Mouse (Mus musculus) gastrocnemius, postnatal 10 days (tissue): ENCODE results near the gene Zic2. TPM values are rescaled to one million over a fixed set of nuclear protein-coding genes. Genes with fewer than 3 reads are reported as not detected.

Experiments used
- DNase-seq: peaks from one replicate; pipeline ENCODE4 v3.0.0; 2021; ENCODE audit warnings: mixed read lengths
- total RNA-seq, 2 experiments: library from RNA; stranded (reverse); gene quantifications; 2 replicates each; pipeline ENCODE4 v1.2.3; 2021

Gene Zic2
- total RNA-seq, 2 experiments from 2014 or later, result not detected

- no peak for DNase-seq
Measured at GRCm38 (mm10) chr14:122476822-122477215, 1.6 kb downstream of the Zic2 start.

GRCm38 (mm10) chr14:122477261-122477671 lies 2.0 kb downstream of the Zic2 start:
- no peak for DNase-seq

GRCm38 (mm10) chr14:122477971-122478573 lies 2.8 kb downstream of the Zic2 start:
- DNase-seq, result no peak

- no peak for DNase-seq
Measured at GRCm38 (mm10) chr14:122478574-122479011, 3.4 kb downstream of the Zic2 start.

DNA sequence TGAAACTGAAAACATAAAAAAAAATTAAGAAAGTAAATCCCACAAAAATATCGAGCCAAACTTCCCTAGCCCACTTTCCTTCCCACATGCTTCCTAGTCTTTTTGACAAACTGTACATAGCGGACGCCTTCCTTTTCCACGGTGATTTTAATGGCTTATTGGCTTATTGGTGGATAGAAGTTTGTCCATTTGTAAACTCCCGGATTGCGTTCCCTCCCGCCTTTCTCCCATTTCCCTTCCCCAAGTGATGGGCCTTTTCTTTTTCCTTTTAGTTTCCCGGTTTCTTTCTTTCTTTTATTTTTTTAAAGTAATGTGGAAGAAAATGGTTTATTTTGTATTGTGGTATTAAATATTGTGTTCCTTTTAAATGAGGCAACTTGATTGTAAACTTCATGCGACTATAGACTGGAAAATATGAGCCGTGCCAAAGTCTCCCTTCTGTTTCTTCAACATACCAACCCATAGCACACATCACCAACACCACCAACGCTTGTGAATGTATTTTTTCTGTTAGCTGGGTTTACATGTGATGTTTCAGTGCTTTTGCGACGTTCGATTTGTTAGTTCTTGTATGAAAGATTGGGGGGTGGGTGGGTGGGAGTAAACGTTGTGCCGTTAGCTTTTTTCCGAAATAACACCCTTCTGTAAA lies 4.3 kb downstream of the Zic2 start:
- no peak for DNase-seq

- DNase-seq, result no peak
Measured at GRCm38 (mm10) chr14:122480355-122480754, 5.1 kb downstream of the Zic2 start.

DNA sequence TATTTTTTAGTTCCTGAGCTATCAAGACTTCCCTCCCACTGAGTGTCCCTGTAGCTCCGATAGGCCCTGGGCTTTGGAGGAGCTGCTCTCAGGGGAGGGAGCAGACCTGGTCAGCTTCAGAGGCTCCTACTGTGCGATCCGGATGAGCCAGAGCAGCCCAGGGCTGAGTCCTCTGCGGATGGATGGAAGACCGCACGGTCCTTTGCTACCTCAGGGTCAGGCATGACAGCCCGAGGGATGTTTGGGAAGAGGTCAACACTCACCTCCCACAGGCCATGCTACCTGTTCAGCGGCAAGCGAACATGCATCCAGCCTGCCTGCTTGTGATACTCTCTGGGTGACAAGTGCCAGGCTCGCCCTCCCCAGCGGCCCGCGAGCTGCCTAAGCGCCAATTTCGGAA lies 5.9 kb downstream of the Zic2 start:
- DNase-seq, result no peak

DNA sequence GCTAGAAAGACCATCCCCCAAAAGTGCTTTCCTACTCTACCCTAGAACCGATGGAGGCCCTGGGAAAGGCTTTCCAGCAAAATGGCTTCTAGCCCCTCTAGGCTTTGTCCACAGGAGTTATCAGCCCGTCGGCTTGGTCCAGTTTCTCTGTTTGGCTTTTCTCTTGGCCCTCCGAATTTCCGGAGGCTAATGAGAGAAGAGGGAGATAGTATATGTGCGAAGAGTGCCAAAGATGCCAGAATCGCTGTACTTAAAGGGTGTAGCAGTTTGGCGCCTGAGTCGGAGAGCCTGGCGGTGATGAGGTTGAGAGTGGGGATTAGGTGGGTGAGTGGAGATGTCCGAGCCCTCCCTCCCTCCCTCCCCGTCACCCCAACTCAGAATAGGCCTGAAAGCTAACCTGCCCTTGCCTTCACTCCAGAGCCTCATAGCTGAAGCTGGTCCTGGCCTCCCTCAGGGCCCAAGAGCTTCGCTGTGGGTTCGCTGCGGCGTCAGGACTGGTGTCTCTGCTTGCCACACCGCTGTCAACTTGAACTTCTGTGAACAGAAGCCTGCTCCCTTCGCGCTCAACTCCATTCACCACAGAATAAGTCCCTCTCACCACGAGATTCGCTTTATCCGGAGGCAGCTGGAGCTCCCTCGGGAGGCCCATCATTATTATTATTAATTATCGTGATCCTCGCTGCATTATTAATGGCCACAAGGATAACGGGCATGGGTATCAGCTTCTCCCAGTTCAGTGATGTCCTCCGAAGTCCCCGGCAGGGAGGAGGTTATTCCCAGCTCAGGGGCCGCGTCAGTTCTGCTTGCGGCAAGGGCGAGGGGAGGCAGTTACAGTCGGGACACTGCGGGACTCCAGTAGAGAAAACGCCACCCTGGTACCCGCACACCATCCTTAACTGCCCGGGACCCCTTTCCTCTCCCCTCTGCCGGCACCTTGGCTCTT lies 7.1 kb downstream of the Zic2 start:
- no peak for DNase-seq

DNA sequence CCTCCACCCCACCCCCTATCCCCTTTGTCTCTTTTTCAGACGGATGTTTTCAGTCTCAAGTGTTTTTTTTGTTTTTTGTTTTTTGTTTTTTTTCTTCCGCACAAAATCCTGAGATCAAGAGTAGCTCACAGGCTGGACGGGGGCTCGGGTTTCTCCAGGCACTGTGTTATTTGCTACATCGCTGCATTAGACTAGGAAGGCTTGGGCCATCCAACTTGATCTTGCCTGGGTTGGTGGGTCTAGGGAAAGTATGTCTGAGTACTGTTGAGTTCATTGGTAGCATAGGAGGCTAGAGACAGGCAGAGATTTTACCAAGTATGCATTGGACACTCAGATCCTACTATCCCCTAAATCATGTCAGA lies 7.8 kb downstream of the Zic2 start:
- DNase-seq, result no peak

- no peak for DNase-seq
Measured at GRCm38 (mm10) chr14:122483556-122484421, 8.6 kb downstream of the Zic2 start.

- no peak for DNase-seq
Measured at GRCm38 (mm10) chr14:122484458-122484843, 9.2 kb downstream of the Zic2 start.

DNA sequence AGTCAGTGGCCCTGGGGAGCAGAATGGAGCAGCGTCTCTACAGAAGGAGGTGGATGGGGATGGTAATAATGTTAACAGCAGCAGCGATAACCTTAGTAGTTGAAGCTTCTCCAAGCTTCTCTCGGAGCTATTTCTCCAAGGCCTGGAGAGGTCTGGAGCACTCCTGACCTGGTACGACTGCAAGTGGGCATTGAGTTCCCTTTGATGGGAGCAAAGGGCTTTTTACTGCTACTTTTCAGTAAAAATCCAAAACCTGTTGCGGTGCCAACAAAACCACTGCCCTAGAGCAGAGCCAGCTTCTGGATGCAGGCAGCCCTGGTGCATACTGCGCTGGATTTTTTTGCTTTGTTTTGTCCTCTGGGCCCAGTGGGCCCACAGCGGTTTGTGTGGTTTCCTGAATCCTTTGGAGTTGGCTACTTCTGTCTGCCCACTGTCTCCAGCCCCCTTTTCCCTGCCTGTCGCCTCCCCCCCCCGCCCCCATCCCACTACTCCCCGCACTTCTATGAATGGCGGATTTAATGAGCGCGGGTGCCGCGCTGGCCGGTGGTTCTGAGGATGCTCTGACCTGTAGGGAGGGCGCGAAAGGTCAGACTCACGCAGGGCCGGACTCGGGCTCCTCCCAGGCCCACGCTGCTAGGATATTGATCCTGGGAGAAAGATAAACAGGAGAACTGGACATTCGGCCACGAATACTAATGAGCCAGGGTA lies 9.8 kb downstream of the Zic2 start:
- DNase-seq, result no peak

DNA sequence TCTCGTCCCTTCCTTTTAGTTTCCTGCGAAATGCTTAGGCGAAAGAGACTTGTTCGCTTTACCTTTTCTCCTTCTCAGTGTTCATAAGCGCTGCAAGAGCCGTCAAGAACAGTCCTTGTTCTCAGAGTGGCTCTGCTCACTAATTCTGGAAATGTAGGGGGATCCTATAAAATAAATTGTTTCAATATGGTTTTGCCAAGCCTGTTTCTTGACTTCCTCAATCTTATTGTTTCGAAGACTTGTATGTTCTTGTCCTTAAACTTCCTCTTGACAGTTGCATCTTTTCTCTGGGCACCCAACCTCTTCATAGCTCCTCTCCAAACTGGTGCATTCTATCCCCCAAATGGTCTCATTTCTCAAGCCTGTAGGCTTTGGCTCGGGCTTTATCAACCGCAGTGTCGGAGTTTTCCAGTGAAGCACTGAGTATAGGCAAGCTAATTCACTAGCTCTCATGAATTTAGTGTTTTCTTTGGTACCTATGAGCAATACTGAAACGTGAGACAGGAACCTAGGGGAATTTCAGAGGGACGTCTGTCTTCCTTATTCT lies 10.5 kb downstream of the Zic2 start:
- no peak for DNase-seq

DNA sequence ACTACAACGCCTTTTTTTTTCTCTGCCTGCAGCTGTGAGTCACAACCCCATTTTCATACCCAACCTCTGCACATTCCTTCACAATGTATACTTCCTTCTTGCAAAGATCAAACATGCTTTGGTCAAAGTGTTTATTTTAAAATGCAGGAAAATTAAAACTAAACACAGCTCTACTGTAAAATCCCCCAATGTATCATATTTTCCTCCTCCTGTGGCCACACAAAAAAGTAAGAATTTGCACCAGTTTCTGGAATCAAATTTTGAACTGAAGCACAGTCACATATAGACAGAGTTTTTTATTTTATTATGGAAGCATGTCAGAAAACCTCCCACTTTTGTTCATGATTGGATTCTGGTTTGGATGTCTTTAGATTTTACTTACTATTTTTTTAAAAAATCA lies 11.4 kb downstream of the Zic2 start:
- DNase-seq, result no peak

DNA sequence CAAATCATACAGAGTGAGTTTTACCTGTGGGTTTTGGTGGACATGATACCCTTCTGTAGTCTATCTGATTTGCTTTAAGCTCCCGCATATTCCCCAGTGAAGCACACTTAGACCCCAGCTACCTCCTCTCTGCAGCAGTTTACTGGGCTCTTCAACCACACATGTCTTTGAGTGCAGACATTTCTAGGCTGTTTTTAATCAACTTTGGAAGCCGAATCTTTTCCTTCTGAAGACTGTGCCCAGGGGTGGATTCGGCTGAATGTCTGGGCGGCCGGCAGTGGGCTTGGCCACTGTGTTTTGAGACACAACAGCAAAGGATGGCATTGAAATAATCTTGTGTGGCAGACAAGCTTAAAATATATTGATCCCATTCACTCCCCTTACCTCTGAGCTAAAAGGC lies 12.1 kb downstream of the Zic2 start:
- no peak for DNase-seq

DNA sequence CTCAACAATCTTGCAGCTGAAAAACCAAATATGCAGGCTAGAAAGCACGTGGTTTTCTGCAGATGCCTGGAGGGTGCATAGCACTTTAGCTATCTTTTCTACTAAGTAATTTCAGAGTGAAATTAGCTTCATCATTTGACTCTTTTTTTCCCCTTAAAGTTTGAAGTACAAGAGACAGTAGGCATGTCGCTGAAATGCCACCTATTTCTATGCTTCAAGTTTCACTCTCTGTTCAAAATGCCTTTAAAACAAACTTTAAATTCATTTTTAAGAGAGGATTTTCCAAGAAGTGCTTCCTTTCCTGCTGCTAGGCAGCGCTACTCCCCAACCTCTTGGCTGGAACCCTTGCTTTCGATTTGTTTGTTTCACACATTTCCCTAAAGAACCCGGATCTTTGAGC lies 13.8 kb downstream of the Zic2 start:
- DNase-seq, result no peak

- DNase-seq, result no peak
Measured at GRCm38 (mm10) chr14:122489686-122490414, 14.6 kb downstream of the Zic2 start.

- no peak for DNase-seq
Measured at GRCm38 (mm10) chr14:122490441-122491328, 15.4 kb downstream of the Zic2 start, which contains the start of gene Gm10837. Gene Gm10837, plus strand, starts transcription at chr14:122490586.

DNA sequence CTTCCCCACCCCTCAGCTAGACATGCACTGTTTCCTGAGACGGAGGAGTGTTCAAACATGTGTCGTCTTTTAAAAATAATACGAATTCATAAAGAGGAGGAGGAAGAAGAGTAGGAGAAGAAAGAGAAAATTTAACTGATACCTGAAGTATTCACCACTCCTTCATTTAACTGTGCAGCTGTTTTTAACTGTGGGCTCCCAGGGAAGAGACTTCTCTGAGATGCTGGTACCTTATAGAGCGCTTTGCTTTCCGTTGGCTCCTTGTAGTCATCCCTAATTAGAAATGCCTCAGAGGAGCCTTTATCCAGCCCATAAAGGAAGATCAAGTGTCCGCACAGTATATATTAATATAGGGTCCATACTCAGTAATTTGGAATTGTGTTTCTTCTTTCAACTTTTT lies 16.3 kb downstream of the Zic2 start:
- DNase-seq, result no peak
